Mouse (Mus musculus) spleen, postnatal 4 days (tissue): ENCODE data around the gene Fbln2.
A peak's percentile ranks its signal among the peaks of the same experiment; 100 is the strongest.
"Not testable (repeated sequence)": the region's sequence is repeated elsewhere in the genome, so short reads cannot be mapped to it uniquely, and the experiment has no call there.

ENCODE experiments used
- DNase-seq, 2 experiments: peaks; one replicate each; pipeline ENCODE4 v3.0.0; 2022; ENCODE audit warnings: low spot score in 2 of 2

Fbln2 gene

GRCm38 (mm10) chr6:91212155-91212554 lies at the start of gene Fbln2:
TSS of gene Fbln2 (plus strand) at chr6:91212455.
- DNase-seq: not testable (repeated sequence)

DNA sequence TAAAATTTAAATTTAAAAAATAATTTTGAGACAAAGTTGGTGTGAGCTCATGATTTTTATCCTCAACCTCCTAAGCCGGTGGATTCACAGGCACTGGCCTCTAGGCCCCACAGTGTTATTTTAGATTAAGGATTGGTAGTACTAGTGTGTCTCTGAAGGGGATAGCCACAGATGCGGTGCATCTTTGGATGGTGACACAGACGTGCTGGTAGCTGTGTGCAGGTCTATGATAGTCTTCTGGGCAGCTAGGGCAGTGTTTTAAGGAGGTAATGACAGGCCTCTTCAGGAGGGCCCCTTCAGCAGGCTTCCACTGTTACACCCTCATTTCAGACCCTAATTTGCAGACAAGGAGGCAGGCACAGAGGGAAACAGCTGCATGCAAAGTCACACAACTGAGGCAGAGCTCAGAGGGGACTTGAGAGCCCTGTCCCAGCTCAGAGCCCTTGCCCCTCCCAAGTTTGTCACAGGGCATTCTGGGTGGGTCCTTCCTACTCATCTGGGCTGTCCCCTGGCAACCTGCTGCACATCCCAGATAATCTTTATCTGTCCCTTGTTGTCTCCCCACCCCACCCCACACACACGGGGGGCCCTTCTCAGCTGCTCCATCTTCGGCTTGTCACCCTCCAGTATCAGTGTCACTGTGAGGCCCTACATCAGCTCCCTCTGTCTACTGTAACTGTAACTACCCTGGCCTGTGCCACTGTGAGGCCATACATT lies 48.9 kb upstream of the Fbln2 start:
- DNase-seq: peak; percentile 76

DNA sequence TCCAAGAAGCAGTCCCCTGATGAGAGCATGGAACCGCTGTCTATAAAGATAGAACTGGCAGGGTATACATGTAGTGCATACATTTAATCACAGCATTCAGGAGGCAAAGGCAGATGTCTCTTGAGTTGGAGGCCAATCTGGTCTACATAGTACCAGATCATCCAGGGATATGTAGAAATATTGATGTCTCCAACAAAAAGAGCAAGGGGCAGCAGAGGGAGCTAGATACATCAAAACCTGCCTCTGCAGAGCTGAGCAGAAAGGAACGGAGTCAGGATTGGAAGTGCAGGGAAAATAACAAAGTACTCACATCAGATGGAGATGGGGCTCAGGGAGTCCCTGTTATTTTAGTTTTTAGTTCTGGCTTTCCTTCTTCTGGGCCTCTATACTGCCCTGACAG lies 47.7 kb upstream of the Fbln2 start:
- DNase-seq: no peak

GRCm38 (mm10) chr6:91165210-91165609 lies 47.0 kb upstream of the Fbln2 start:
- peak; percentile 83 to 92 for DNase-seq

DNA sequence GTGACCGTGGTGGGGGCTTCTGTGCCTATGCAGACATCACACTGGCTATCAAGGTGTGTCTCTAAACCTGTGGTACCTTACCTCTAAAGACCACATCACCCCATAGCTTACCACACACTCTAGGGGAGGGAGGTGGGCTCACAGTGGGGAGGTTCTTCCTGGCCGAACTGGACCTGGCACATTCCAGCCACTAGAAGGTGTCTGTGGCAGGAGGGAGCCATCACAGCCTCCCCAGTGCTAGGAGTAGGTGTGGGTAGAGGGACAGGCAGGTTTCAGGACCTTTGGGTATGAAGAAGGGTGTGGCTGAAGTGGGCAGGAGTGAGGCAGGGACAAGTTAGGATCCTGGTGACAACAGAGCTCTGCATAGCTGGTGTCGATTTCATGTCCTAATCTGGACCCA lies 44.4 kb upstream of the Fbln2 start:
- DNase-seq: no peak

DNA sequence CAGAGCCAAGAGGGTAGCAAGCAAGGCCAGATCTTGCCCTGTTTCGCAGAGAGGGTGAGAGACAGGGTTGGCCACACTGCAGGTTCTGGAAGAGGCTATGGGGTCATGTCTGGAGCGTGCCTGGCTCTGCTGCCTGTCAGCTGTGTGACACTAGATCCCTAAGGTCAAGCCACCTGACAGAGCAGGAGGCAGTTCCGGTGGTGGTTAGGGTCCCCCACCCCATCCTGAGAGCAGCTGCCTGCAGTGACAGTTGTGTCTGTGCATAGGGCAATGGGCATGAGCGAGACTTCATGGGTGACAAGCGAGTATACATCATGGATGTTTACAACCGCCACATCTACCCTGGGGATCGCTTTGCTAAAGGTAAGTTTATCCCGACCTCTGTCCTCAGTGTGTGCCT lies 43.1 kb upstream of the Fbln2 start:
- DNase-seq: no peak

DNA sequence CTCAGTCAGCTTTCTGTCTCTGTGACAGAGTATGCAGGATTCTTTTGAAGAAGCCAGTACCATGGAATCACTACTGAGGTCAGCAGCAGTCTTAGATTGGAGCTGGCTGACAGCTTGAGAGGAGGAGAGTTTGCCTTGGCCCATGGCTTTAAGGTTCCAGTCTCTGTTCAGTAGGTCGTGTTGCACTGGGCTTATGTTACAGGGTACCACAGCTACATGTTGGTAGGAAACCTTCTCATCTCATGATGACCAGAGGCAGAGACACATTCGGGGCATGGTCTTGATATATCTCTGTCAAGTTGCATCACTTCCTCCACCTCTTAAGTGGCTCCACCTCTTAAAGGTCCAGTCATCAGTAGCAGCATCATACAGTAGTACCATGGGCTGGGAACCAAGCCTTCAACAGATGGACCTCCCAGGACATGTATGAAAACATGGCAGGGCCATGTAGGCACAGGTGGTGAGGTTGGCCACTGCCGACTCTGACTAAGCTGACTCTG lies 40.8 kb upstream of the Fbln2 start:
- DNase-seq: no peak

DNA sequence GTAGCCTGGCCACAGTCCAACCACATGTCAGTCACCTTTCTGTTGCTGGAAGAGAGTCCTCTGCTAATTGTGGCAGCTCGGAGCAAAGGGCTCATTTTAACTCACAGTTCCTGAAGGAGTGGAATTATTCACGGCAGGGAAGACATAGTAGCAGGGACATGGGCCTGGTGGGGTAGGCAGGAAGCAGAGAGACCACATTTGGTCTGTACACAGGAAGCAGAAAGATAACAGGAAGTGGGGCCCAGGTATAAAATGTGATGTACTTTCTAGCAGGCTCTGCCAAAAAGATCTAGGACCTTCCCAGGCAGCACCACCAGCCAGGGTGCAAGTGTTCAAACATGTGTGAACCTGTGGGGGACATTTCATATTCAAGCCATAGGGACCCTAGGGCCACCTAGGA lies 39.9 kb upstream of the Fbln2 start:
- no peak for DNase-seq

DNA sequence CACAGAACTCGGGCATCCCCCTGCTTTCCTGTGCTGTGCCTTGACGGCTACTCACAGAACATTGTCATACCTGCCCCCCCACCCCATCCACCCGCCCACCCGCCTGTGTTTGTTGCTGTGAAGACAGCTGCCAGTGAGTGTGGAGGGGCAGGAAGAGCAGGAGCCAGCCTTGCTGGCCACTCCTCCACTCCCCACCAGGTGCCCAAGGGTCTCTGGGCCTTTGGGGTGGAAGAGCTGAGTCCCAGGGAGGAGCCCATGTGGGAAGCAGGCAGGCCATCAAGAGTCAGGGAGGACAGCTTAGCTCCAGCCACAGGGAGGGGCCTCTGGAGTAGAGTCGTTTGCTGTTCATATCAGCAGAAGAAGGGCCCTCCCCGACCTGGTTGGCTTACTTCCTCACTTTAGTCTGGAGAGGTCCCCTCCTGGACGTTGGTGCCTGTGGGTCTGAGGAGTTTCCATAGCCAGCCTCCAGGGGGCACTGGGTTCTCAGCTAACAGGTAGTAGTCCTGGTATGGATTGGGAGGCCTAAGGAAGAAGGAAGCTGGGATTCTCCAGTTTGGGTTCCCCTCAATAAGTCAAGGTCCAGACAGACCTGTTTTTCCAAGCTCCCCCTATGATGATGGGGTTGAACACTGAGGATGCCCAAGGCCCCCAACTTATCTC lies 38.9 kb upstream of the Fbln2 start:
- DNase-seq: no peak

GRCm38 (mm10) chr6:91174211-91174610 lies 38.0 kb upstream of the Fbln2 start:
- DNase-seq: no peak

DNA sequence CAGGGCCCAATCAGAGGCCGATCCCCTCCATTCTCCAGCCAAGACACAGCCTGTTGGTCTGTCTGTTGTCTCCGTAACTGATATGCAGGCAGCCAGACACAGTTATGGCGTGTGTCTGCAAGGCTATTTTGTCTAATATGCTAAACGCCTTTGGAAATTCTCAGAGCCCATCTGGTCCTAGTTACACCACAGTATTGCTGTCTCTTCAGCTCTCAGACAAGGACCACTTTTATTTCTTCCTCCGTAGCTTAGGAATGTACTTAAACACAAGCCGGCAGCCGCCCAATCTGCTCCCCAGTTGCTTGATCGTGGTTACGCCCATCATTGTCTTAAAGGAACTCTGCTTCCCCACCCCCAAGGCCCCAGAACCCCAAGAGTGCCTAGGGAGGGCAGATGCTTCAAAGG lies 31.5 kb upstream of the Fbln2 start:
- DNase-seq: no peak

- no peak for DNase-seq
Observed at GRCm38 (mm10) chr6:91181320-91181719, 30.9 kb upstream of the Fbln2 start.

- no peak for DNase-seq
Observed at GRCm38 (mm10) chr6:91182075-91182490, 30.2 kb upstream of the Fbln2 start.

GRCm38 (mm10) chr6:91183041-91183440 lies 29.2 kb upstream of the Fbln2 start:
- DNase-seq: no peak

DNA sequence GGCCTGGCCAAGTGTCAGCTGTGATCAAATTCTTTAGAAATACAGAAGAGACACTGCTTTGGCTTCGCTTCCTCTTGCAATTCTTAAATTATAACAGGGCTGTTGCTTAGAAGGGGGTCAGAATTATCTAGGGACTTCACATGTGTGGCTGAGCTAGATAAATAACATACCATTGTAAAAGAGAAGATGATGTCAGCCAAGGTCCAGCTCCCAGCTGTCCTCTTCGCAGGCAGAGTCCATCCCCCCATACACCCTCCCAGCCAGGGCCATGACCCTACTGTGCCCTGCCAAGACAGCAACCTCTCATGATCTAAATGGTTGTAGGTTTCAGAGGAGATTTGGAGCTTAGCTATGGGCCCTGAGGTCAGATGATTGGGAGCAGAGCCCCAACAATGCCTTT lies 28.3 kb upstream of the Fbln2 start:
- no peak for DNase-seq

DNA sequence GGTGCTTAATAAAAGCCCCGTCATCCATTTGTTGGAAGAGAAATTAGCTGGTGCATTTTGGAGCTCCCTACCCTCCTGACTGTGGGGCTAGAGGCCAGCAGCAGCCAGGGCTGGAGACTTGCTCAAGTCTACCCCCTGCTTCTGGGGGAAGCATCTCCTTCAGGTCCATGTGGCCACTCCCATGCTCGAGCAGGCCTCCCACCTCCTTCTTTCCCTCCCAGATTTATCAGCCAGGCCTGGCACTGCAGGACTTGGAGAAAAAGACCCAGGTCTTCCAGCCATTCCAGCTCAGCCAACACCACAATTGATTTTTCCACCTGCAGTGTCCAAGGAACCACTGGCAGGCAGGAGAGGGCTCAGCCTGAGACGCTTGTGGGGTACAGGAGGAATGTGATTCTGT lies 27.5 kb upstream of the Fbln2 start:
- DNase-seq: no peak

DNA sequence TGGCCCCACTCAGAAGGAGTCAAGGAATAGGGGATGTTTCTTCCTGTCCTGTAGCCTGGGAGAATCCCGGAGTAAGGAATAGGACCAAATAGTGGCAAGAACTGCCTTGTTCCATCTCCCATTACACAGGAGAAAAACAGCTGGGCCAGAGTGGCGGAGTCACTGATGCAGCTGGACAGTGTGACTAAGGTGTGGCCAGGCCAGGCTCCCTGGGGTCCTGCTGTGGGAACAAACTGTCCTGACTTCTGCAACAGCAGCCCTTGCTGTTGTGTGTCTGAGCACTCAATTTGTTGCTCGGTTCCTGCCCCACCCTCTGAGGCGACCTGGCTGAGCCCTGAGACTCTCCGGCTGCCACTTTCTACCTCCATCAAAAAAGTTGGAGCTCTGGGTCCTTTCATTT lies 26.8 kb upstream of the Fbln2 start:
- DNase-seq: no peak

DNA sequence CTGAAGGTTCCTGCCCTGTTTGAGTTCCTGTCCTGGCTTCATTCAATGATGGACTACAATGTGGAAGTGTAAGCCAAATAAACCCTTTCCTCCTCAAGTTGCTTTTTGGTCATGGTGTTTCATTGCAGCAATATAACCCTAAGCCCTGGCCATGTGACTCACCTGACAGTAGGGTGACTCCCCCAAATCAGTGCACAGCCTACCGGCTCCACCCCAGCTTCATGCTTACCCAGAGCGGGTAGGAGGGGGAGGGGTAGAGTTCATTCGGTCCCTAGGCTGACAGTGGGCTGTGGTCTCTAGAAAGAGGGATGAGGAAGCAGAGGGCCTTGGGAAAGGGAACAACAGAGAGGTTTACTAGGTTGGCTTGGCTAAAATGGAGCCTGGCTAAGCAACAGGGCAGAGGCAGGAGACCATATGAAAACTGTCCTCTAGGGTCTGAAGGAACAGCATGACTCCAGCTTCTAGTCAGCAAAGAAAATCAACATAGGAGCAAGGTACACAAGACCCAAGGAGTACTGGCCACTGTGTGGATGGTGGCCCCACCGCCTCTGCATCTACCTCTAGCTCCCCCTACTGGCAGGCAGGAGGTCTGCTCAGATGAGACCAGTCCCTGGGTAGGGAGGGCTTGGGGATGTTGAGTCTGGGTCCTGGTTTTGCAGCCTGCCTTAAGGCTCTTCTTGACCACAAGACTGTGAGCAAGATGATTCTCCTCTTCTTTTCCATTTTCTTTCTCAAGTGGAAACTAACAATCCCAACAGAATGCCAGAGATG lies 25.9 kb upstream of the Fbln2 start:
- peak; percentile 36 to 73 for DNase-seq

DNA sequence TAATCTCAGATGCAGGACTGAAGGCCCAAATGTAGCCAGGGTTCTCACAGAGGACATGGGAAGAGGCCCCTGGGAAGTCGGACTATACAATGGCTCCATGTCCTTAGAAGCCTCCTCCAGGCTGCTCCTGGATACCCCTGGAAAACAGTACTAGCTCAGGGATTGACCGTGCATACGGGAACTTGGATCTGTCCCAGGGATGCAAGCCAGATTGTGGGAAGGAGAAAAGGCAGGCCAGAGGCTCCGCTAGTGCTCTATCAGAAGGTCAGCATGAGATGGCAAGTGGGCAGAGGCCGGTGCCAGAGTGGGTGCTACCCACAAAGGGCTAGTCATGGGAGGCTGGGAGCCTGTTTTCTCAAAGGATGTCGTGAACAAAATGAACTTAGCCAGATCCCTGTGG lies 25.3 kb upstream of the Fbln2 start:
- DNase-seq: no peak

GRCm38 (mm10) chr6:91187871-91188270 lies 24.4 kb upstream of the Fbln2 start:
- DNase-seq: no peak

DNA sequence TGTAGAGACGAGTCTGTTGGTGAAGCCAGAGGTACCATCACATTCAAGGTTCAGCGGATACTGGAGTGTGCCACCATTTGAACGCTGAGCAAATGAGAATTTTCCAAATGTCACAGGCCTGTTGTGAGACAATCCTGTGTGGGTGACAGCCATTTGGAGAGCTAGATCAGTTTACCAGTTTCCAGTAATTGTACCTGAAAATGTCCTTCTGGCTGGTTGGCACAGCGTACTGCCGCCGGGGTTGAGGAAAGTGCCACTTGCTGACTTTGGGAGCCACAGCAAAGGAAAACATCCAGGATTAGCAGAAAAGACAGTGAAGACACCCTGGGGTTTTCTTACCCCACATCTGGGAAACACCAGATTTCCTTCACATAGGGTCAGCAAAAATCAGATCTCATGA lies 22.3 kb upstream of the Fbln2 start:
- DNase-seq: no peak

GRCm38 (mm10) chr6:91191465-91191864 lies 20.8 kb upstream of the Fbln2 start:
- DNase-seq: no peak

GRCm38 (mm10) chr6:91192421-91192820 lies 19.8 kb upstream of the Fbln2 start:
- DNase-seq: no peak
